Mouse (Mus musculus) regulatory T cell (primary cell): ENCODE measurements around the gene Gm20388.

ENCODE experiments used
- in situ Hi-C: fragments of 300-600 bp; cut with MboI, MseI; formaldehyde crosslinking; loops from one replicate; pipeline ENCODE4 v1.15.1; 2025; ENCODE audit warnings: high pct_unique_total_duplicates

Gm20388 gene

GRCm38 (mm10) chr8:120902346-120902745 lies 991.7 kb downstream of the Gm20388 start:
- in situ Hi-C loops = no loop called here

- in situ Hi-C loops = no loop called here
Measured at GRCm38 (mm10) chr8:120907671-120908070, 997.0 kb downstream of the Gm20388 start.

- in situ Hi-C loops = no loop called here
Measured at GRCm38 (mm10) chr8:120910936-120911335, 1000.3 kb downstream of the Gm20388 start.

GRCm38 (mm10) chr8:120912463-120912862 lies 1001.8 kb downstream of the Gm20388 start:
- in situ Hi-C loops = no loop called here

- in situ Hi-C loops = no loop called here
Measured at GRCm38 (mm10) chr8:120916831-120917435, 1006.3 kb downstream of the Gm20388 start.

GRCm38 (mm10) chr8:120920527-120920926 lies 1009.9 kb downstream of the Gm20388 start:
- in situ Hi-C loops = no loop called here

- in situ Hi-C loops = no loop called here
Measured at GRCm38 (mm10) chr8:120926201-120926600, 1015.6 kb downstream of the Gm20388 start.

- in situ Hi-C loops = no loop called here
Measured at GRCm38 (mm10) chr8:120928082-120928481, 1017.4 kb downstream of the Gm20388 start.

- in situ Hi-C loops = no loop called here
Measured at GRCm38 (mm10) chr8:120934596-120934995, 1024.0 kb downstream of the Gm20388 start.

- in situ Hi-C loops = no loop called here
Measured at GRCm38 (mm10) chr8:120936685-120937084, 1026.0 kb downstream of the Gm20388 start.

GRCm38 (mm10) chr8:120937474-120937873 lies 1026.8 kb downstream of the Gm20388 start:
- in situ Hi-C loops = no loop called here

GRCm38 (mm10) chr8:120940287-120940686 lies 1029.6 kb downstream of the Gm20388 start:
- in situ Hi-C loops = no loop called here

GRCm38 (mm10) chr8:120947240-120947639 lies 1036.6 kb downstream of the Gm20388 start:
- in situ Hi-C loops = no loop called here

GRCm38 (mm10) chr8:120948050-120948595 lies 1037.5 kb downstream of the Gm20388 start:
- in situ Hi-C loops = no loop called here

- in situ Hi-C loops = no loop called here
Measured at GRCm38 (mm10) chr8:120948620-120949491, 1038.2 kb downstream of the Gm20388 start.

GRCm38 (mm10) chr8:120950674-120951218 lies 1040.1 kb downstream of the Gm20388 start:
- in situ Hi-C loops = no loop called here

- in situ Hi-C loops = no loop called here
Measured at GRCm38 (mm10) chr8:120959470-120959891, 1048.8 kb downstream of the Gm20388 start.

- in situ Hi-C loops = no loop called here
Measured at GRCm38 (mm10) chr8:120962606-120963380, 1052.2 kb downstream of the Gm20388 start.

GRCm38 (mm10) chr8:120966557-120966956 lies 1055.9 kb downstream of the Gm20388 start:
- in situ Hi-C loops = no loop called here

GRCm38 (mm10) chr8:120968308-120968707 lies 1057.7 kb downstream of the Gm20388 start:
- in situ Hi-C loops = no loop called here

GRCm38 (mm10) chr8:120970346-120970745 lies 1059.7 kb downstream of the Gm20388 start:
- in situ Hi-C loops = no loop called here
